Mouse (Mus musculus) G1E (cell line): Measurements from ENCODE around the gene Slc38a1. TPM values are rescaled to one million over a fixed set of nuclear protein-coding genes. Genes with fewer than 3 reads are reported as not detected.

Source experiments
- ATAC-seq: 2 replicates; pipeline ENCODE4 v1.8.0; 2016; ENCODE audit warnings: mild to moderate bottlenecking; ENCODE audit not compliant: insufficient number of reproducible peaks, poor library complexity, low FRiP score, severe bottlenecking; ENCODE audit errors: extremely low read depth
- DNase-seq: peaks from one replicate; pipeline ENCODE4 v3.0.0; 2012; ENCODE audit warnings: low spot score
- H3K27me3 ChIP-seq: 2 replicates; pipeline ENCODE4 v1.6.1; 2012; ENCODE audit warnings: mild to moderate bottlenecking, low read length, inconsistent platforms; ENCODE audit not compliant: insufficient read depth
- H3K36me3 ChIP-seq: replicated peaks from 2 replicates; pipeline ENCODE3; 2012; ENCODE audit warnings: mild to moderate bottlenecking, inconsistent platforms
- H3K4me1 ChIP-seq: 2 replicates; pipeline ENCODE4 v1.6.1; 2012; ENCODE audit warnings: low read depth, low read length, inconsistent platforms, mixed read lengths; ENCODE audit not compliant: insufficient read depth
- H3K4me3 ChIP-seq: 2 replicates; pipeline ENCODE4 v1.5.1; 2012; ENCODE audit warnings: low read depth, mild to moderate bottlenecking, inconsistent platforms, low read length, moderate library complexity, mixed read lengths
- H3K9me3 ChIP-seq: replicated peaks from 2 replicates; pipeline ENCODE4 v1.6.1; 2012; ENCODE audit warnings: inconsistent platforms
- CTCF ChIP-seq: IDR thresholded peaks from 2 replicates; pipeline ENCODE4 v1.5.1; 2012; ENCODE audit warnings: low read depth, low read length, inconsistent platforms, mixed read lengths
- GATA1 ChIP-seq: IDR thresholded peaks from 2 replicates; pipeline ENCODE4 v1.6.1; 2012; ENCODE audit warnings: borderline replicate concordance, low read length, inconsistent platforms, mixed read lengths
- GATA2 ChIP-seq: IDR thresholded peaks from 2 replicates; pipeline ENCODE4 v1.6.1; 2012; ENCODE audit warnings: low read depth, low read length, inconsistent platforms, borderline replicate concordance
- POLR2AphosphoS5 ChIP-seq: IDR thresholded peaks from 2 replicates; pipeline ENCODE4 v1.6.1; 2012; ENCODE audit warnings: low read depth, low read length, inconsistent platforms; ENCODE audit not compliant: insufficient replicate concordance
- TAL1 ChIP-seq: conservative IDR thresholded peaks from 2 replicates; pipeline ENCODE4 v1.6.1; 2012; ENCODE audit warnings: low read depth, low read length, inconsistent platforms, mixed read lengths
- polyA plus RNA-seq: library from polyadenylated mRNA; stranded (reverse); fragments of >175 nt; gene quantifications from 2 replicates; pipeline ENCODE4 v1.2.3, GENCODE M21; 2012
- total RNA-seq, 2 experiments: library from RNA; stranded (forward) in 1 of 2; stranded (reverse) in 1 of 2; fragments of 200-1000 nt in 1 of 2; fragments of >200 nt in 1 of 2; fragmentation: Nextera tagmentation in 1 of 2; gene quantifications; 2 replicates each; pipeline ENCODE4 v1.2.3; 2014 to 2017

Slc38a1 gene
- total and polyA plus RNA-seq, 3 experiments, result 0.55 TPM; not detected in 2

DNA sequence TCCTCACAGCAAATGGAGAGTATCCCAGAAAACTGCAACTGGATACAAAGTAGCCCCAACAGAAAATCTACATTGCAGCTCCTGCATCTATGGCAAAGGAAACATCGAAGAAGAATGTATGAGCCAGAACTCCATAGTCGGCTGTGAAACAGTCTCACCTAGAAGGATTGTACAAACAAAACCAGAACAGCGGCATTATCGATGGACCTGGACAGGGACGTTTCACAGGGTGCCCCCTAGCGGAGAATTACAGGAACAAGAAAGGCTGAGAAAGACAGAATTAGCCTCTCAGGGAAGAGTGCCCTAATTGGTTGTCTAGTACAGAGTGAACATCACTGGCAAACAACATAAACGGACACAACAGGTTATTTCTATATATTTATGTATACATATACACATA, 23.9 kb upstream of the Slc38a1 start:
- Histone ChIP-seq H3K36me3 (no peaks in the 10 kb centered on the region), H3K9me3 (no peaks in the 10 kb centered on the region), H3K4me3 (no peak overlapping the region), H3K4me1 (peaks cover 4% of the 10 kb centered on the region; the same call in 1 of the 2 replicates), H3K27me3 (no peaks in the 10 kb centered on the region)
- TF ChIP-seq GATA2 (no peak), CTCF (peak; percentile 63), POLR2AphosphoS5 (no peak), GATA1 (no peak), TAL1 (no peak)
- DNase-seq, result peak; percentile 23
- ATAC-seq, result peak; percentile 55

DNA sequence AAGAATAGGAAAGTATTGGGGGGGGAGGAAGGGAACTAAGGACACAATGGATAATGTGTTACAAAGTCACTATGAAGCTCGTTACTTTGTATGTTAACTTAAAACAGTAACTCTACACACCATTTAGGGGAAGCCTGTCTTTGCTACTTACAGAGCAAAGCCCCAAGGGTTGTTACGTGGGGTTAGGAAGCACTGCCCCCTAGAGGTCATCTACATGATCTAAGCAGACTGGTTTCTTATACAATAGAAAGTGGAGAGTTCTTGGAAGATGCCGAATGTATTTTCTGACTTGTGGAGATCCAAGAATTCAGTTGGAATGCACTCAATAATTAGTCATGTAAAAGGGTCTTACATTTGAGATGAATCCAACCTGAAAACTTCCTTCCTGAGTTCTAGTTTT, 23.2 kb upstream of the Slc38a1 start:
- DNase-seq, result peak; percentile 11
- peak; percentile 63 for TF ChIP-seq CTCF
- no peak for TF ChIP-seq GATA1
- H3K36me3 ChIP-seq, result no peaks in the 10 kb centered on the region
- no peaks in the 10 kb centered on the region for H3K9me3 ChIP-seq
- H3K4me3 ChIP-seq, result no peak overlapping the region
- H3K4me1 ChIP-seq, result peaks cover 4% of the 10 kb centered on the region; the same call in 1 of the 2 replicates
- ATAC-seq, result peak; percentile 72
- no peaks in the 10 kb centered on the region for H3K27me3 ChIP-seq

DNA sequence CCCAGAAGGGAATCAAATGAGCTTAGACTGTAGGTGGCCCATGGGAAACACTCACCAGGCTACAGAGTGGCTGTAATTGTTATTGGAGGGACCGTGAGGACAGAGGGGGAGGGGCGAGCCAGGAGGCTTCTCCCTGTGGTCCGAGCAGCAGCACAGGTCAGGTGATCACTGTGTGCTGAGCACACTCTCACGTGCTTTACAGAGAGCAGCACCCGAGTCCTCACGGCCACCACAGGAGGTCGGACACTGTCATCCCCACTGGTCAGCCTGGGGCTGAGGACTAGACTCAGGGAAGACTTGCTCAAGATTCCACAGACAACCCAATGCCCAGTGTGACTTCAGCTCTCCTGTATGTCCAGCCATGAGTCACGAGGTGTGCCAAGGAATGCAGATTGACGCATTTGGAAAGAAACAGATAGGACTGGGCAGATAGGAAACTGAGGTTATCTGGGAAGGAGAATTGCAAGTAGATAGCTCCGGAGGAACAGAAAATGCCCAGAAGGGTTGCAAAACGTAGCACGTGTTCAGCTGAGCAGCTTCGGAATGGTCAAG, 18.0 kb upstream of the Slc38a1 start:
- Histone ChIP-seq H3K27me3 (no peaks in the 10 kb centered on the region), H3K4me3 (peak overlapping the region; percentile 20; the same call in 1 of the 2 replicates), H3K36me3 (no peaks in the 10 kb centered on the region), H3K4me1 (no peaks in the 10 kb centered on the region), H3K9me3 (peaks cover 11% of the 10 kb centered on the region)
- no peak for ATAC-seq
- DNase-seq, result no peak
- TF ChIP-seq GATA1, result no peak
- TF ChIP-seq TAL1, result no peak
- TF ChIP-seq CTCF, result no peak
- no peak for TF ChIP-seq POLR2AphosphoS5
- no peak for TF ChIP-seq GATA2

DNA sequence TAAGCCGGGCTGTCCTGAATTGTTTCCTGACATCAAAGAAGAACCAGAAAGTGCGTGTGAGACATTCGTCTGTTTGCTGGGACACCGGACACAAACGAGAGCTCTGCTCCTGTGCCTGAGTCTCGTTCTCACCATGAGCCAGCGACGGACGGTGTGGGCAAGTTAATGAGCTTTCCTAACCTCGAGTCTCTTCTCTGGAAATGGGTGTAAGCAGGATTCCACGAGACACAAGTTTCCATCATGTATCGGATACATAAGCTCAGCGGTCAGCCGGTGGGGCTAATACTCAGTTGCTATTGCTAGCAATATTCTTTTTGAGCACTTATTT, 15.5 kb upstream of the Slc38a1 start:
- H3K4me1 ChIP-seq, result no peaks in the 10 kb centered on the region
- TF ChIP-seq GATA2, result no peak
- no peak for TF ChIP-seq POLR2AphosphoS5
- no peak for TF ChIP-seq GATA1
- no peak for TF ChIP-seq TAL1
- TF ChIP-seq CTCF, result no peak
- no peaks in the 10 kb centered on the region for H3K36me3 ChIP-seq
- DNase-seq (no peak), ATAC-seq (no peak)
- peaks cover 15% of the 10 kb centered on the region for H3K9me3 ChIP-seq
- H3K27me3 ChIP-seq, result no peaks in the 10 kb centered on the region
- H3K4me3 ChIP-seq, result no peak overlapping the region

DNA sequence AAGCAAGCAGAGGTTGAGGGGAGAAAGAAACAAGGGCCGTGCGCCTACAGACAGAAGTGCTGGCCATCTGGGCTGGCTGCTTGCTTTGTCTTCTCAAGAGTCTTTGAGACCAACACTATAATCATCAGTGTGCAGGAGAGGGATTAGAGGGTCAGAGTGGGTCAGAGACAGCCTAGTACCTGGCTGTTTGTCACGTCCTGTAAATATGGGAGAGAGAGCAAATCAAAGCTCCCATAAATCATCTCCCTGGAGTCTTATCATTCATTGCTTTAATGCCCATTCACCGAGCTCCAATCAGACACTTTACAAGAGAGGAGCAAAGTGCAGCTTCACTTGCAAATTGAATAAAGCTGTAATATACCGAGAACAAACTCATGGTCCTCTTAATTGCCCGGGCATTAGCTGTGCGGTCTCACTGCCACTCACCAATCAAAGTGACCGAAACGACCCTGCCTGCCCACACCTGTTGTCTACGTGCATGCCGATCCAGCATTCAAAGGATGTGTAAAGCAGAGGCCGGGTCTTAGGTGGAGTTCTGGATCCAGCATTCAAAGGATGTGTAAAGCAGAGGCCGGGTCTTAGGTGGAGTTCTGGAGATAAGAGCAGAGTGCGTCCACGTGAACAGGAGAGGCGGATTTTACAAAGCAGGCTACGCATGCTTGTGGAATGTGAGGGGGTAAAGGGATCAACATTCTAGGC, 15.0 kb upstream of the Slc38a1 start:
- no peak for DNase-seq
- Histone ChIP-seq H3K9me3 (peaks cover 15% of the 10 kb centered on the region), H3K27me3 (no peaks in the 10 kb centered on the region), H3K4me3 (no peak overlapping the region), H3K4me1 (no peaks in the 10 kb centered on the region), H3K36me3 (no peaks in the 10 kb centered on the region)
- ATAC-seq, result no peak
- no peak for TF ChIP-seq GATA1
- TF ChIP-seq GATA2, result no peak
- TF ChIP-seq POLR2AphosphoS5, result no peak
- TF ChIP-seq CTCF, result no peak
- TF ChIP-seq TAL1, result no peak

DNA sequence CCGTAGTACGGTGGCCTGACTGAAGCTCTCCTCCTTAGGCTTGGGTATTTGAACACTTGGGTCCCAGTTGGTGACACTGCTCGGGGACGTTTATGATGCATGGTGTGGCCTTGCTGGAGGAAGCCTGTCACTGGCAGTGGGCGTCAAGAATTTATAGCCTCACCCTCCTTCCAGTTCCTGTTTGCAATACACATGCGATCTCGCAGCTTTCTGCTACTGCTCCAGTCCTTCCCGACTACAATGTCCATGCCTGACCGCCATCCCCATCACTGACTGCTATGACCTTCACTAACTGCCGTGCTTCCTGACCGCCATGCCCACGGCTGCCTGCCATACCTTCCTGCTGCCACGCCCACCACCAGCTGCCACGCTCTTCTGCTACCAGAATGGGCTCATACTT, 12.8 kb upstream of the Slc38a1 start:
- no peak for TF ChIP-seq TAL1
- TF ChIP-seq GATA2, result no peak
- no peak for TF ChIP-seq POLR2AphosphoS5
- TF ChIP-seq GATA1, result no peak
- TF ChIP-seq CTCF, result no peak
- no peaks in the 10 kb centered on the region for H3K4me1 ChIP-seq
- no peaks in the 10 kb centered on the region for H3K27me3 ChIP-seq
- no peak overlapping the region for H3K4me3 ChIP-seq
- DNase-seq (no peak), ATAC-seq (no peak)
- no peaks in the 10 kb centered on the region for H3K36me3 ChIP-seq
- H3K9me3 ChIP-seq, result peaks cover 12% of the 10 kb centered on the region
